Mouse (Mus musculus) heart, embryonic 14.5 days (tissue): ENCODE results near the gene Rcc1l. TPM values are rescaled to one million over a fixed set of nuclear protein-coding genes. Genes with fewer than 3 reads are reported as not detected.

Source experiments
- ATAC-seq: fragments of 200-750 bp; cut with Nextera tagmentation; 2 replicates; pipeline ENCODE4 v1.8.0; 2017; ENCODE audit warnings: low read depth, moderate TSS enrichment; ENCODE audit not compliant: insufficient number of reproducible peaks, insufficient read depth, low FRiP score
- H3K27ac ChIP-seq, 2 experiments: fragments of 200-500 bp in 1 of 2; fragments of 300-500 bp in 1 of 2; sonication (generic) in 1 of 2; replicated peaks in 1 of 2; 2 replicates each; pipeline ENCODE4 v1.5.1; 2012 to 2014; ENCODE audit warnings: low read depth in 2 of 2, low read length in 2 of 2, control low read depth in 1 of 2, mild to moderate bottlenecking in 1 of 2, mixed read lengths in 1 of 2; ENCODE audit not compliant: control insufficient read depth in 1 of 2, insufficient read depth in 1 of 2
- H3K27me3 ChIP-seq: fragments of 300-500 bp; sonication (generic); 2 replicates; pipeline ENCODE4 v1.6.1; 2014; ENCODE audit warnings: mild to moderate bottlenecking, low read length, control low read depth; ENCODE audit not compliant: control insufficient read depth, insufficient read depth
- H3K36me3 ChIP-seq: fragments of 300-500 bp; sonication (generic); 2 replicates; pipeline ENCODE4 v1.6.1; 2014; ENCODE audit warnings: mild to moderate bottlenecking, control low read depth, low read length, mixed read lengths; ENCODE audit not compliant: control insufficient read depth, insufficient read depth
- H3K4me1 ChIP-seq, 2 experiments: fragments of 200-500 bp in 1 of 2; fragments of 300-500 bp in 1 of 2; sonication (generic) in 1 of 2; 2 replicates each; pipeline ENCODE4 v1.6.1; 2012 to 2014; ENCODE audit warnings: low read length in 2 of 2, control low read depth in 1 of 2, mixed read lengths in 1 of 2; ENCODE audit not compliant: control insufficient read depth in 2 of 2, insufficient read depth in 2 of 2
- H3K4me2 ChIP-seq: fragments of 300-500 bp; sonication (generic); 2 replicates; pipeline ENCODE4 v1.6.1; 2014; ENCODE audit warnings: mild to moderate bottlenecking, low read length
- H3K4me3 ChIP-seq, 2 experiments: fragments of 200-500 bp in 1 of 2; fragments of 300-500 bp in 1 of 2; sonication (generic) in 1 of 2; 2 replicates each; pipeline ENCODE4 v1.5.1; 2012 to 2014; ENCODE audit warnings: low read length in 2 of 2, mild to moderate bottlenecking in 2 of 2, control low read depth in 1 of 2, low read depth in 1 of 2, moderate library complexity in 1 of 2; ENCODE audit not compliant: control insufficient read depth in 1 of 2, insufficient read depth in 1 of 2
- H3K9ac ChIP-seq: fragments of 300-500 bp; sonication (generic); 2 replicates; pipeline ENCODE4 v1.6.1; 2014; ENCODE audit warnings: mild to moderate bottlenecking, low read length
- H3K9me3 ChIP-seq: fragments of 300-500 bp; sonication (generic); 2 replicates; pipeline ENCODE4 v1.6.1; 2016; ENCODE audit warnings: low read length, control low read depth; ENCODE audit not compliant: control insufficient read depth
- WGBS: fragments of 180-500 bp; shearing (Covaris S2); extraction: QIAGEN DNeasy Blood & Tissue Kit; methylation state at CpG from one replicate; pipeline ENCODE4 v1.1.7; 2014; 5-methylcytosine and 5-hydroxymethylcytosine counted together
- polyA plus RNA-seq: library from polyadenylated mRNA; unstranded; fragments of >200 nt; fragmentation: Nextera tagmentation; extraction: Ambion mirVana; gene quantifications from 2 replicates; pipeline ENCODE4 v1.2.1, GENCODE M21; 2014

Rcc1l gene
- polyA plus RNA-seq, 1 experiment from 2014 or later, result 18.8 TPM

DNA sequence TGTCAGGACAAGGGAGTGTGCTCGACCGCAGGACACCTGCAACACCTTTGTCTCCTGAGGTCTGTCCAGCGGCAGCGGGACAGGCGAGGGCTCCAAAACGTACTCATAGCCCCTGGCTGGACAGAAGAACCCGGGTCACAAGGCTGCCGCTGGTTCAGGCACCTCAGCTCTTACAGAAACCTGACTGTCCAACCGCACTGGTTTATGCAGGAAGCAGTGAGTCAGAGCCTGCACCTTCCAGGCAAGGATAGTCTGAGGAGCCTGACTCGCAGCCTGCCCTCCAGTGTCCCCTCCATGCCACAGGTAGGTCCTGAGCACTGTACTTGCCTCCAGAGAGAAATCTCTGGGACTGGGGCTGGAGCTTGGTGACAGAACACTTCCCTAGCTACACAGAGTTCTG, 7.3 kb downstream of the Rcc1l start:
- H3K36me3 ChIP-seq, result peaks cover 61% of the 10 kb centered on the region
- no peaks in the 10 kb centered on the region for H3K27me3 ChIP-seq
- H3K4me3 ChIP-seq, result no peak overlapping the region
- peaks cover 0 to 10% of the 10 kb centered on the region in 2 experiments; a peak in 3 of 4 replicates for H3K4me1 ChIP-seq
- H3K27ac ChIP-seq, result no peak overlapping the region
- no peak overlapping the region for H3K9ac ChIP-seq
- ATAC-seq, result no peak
- H3K4me2 ChIP-seq, result no peak overlapping the region
- H3K9me3 ChIP-seq, result no peaks in the 10 kb centered on the region
- 89% methylated on average over 8 of the region's 10 CpGs for WGBS

DNA sequence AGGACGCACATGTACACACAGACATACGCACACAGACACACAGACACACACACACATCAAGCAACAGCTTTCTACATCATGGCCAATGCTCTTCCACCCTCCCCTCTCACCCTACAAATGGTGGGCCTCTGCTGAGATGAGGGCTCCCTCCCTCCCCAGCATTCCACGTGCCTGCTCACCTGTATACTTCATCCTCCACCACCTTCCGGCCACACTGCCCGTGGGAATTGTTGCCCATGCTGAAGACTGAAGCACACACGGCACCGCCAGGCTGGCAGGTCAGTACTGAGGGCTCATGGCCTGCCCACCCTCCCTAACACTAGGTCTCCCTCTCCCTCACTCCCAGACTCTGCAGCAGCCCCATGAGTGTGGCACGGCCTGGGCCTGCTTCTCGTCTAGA, 8.5 kb downstream of the Rcc1l start:
- peaks cover 67% of the 10 kb centered on the region for H3K36me3 ChIP-seq
- H3K4me1 ChIP-seq, result peaks cover 0 to 10% of the 10 kb centered on the region in 2 experiments; a peak in 3 of 4 replicates
- WGBS, result 89% methylated on average over 9 of the region's 9 CpGs

DNA sequence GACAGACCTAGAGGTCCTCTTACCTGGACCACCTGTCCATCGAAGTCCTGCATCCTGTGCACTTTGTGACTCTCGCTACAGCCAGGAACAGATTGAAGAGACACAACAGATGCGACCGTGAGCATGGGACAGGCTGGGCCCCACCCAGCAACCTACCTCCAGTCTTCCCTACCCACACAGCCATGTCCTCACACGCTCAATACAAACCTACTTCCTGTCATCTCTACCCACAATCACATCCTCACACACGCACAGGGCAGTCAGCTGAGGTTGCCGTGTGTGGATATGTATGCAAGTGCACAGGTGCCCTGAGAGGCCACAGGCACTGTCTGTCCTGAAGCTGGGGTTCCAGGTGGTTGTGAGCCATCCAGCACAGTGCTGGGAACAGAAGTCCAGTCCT, 9.9 kb downstream of the Rcc1l start:
- H3K4me1 ChIP-seq, result peaks cover 0 to 10% of the 10 kb centered on the region in 2 experiments; a peak in 3 of 4 replicates
- H3K27ac ChIP-seq, result no peak overlapping the region
- no peaks in the 10 kb centered on the region for H3K9me3 ChIP-seq
- H3K4me3 ChIP-seq, result no peak overlapping the region
- H3K9ac ChIP-seq, result no peak overlapping the region
- WGBS, result 92% methylated on average over 7 of the region's 7 CpGs
- peaks cover 72% of the 10 kb centered on the region for H3K36me3 ChIP-seq
- H3K27me3 ChIP-seq, result no peaks in the 10 kb centered on the region
- no peak overlapping the region for H3K4me2 ChIP-seq
- ATAC-seq, result no peak

More for the DNA sequence above, 8.5 kb downstream of the Rcc1l start:
- Histone ChIP-seq H3K27me3 (no peaks in the 10 kb centered on the region), H3K9me3 (no peaks in the 10 kb centered on the region), H3K27ac (no peak overlapping the region), H3K9ac (no peak overlapping the region), H3K4me3 (no peak overlapping the region), H3K4me2 (no peak overlapping the region)
- no peak for ATAC-seq

DNA sequence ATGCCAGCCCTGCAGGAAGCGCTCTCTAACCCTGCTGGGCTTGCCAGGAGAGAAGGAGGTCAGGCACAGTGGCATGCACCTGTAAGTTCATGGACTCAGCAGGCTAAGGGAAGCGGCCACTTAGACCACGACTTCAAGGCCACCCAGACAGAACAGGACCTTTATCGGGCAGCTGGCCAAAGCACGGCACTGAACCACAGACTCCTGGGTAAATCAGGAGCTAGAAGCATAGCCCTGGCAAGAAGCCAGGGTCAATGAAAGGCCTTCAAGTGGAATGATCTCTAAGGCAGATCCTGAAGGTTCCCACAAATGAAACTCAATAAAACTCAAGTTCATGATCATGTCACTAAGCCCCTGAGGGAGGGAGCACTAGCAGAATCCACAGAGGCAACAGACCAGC, 11.9 kb downstream of the Rcc1l start:
- peaks cover 0 to 10% of the 10 kb centered on the region in 2 experiments; a peak in 3 of 4 replicates for H3K4me1 ChIP-seq
- H3K4me3 ChIP-seq, result no peak overlapping the region
- H3K9me3 ChIP-seq, result no peaks in the 10 kb centered on the region
- WGBS, result 40% methylated on average over 5 of the region's 5 CpGs
- no peaks in the 10 kb centered on the region for H3K27me3 ChIP-seq
- no peak overlapping the region for H3K9ac ChIP-seq
- H3K36me3 ChIP-seq, result peaks cover 71% of the 10 kb centered on the region
- ATAC-seq, result no peak
- peak overlapping the region in 1 of 2 experiments; percentile 41; a peak in 1 of 4 replicates for H3K27ac ChIP-seq
- no peak overlapping the region for H3K4me2 ChIP-seq

DNA sequence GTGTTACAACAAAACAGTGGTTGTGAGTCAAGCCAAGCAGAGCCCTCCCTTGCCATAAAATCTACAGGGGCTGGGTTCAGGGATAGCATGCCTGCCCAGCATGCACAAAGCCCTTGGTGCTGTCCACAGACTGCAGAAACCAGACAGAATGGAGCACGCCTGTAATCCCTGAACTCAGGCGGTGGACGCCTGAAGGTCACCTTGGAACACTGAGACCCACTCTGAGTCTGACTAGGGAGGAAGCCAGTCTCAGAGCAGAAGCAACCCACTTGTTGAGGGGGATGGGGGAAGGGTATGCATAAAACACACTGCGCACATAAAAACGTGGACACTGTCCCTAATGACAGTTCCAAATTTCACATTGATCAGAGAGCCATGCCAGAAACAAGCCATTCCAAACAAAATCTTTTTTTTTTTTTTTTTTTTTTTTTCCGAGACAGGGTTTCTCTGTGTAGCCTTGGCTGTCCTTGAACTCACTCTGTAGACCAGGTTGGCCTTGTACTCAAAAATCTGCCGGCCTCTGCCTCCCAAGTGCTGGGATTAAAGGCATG, 20.6 kb downstream of the Rcc1l start:
- no peak overlapping the region for H3K4me3 ChIP-seq
- H3K36me3 ChIP-seq, result peaks cover 75% of the 10 kb centered on the region
- no peak overlapping the region for H3K9ac ChIP-seq
- no peaks in the 10 kb centered on the region for H3K4me1 ChIP-seq
- ATAC-seq, result no peak
- 0 out of 2 replicates have a peak, but pooled peaks cover 1% of the 10 kb centered on the region for H3K9me3 ChIP-seq
- H3K27me3 ChIP-seq, result no peaks in the 10 kb centered on the region
- no peak overlapping the region for H3K4me2 ChIP-seq
- WGBS, result 67% methylated on average over 6 of the region's 7 CpGs
- H3K27ac ChIP-seq, result no peak overlapping the region

DNA sequence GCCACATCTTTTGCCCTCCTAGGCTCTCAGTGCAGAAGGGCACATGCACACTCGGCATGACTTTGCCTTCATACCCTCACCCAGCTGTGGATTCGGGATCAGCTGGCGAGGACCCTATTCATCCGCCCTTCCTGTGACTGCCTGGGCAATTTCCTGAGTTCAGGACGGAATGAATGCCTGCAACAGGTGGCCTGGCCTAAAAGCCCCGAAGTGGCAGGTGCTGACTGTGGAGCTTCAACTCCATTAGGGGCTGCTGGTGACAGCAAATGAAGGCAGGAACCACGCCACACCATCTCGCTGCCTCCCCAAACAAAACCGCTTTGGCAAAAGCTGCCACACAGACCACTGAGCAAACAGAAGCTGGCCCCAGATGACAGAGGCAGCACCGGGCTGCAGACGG, 24.7 kb downstream of the Rcc1l start:
- WGBS, result 85% methylated on average over 11 of the region's 11 CpGs
- Histone ChIP-seq H3K4me3 (no peak overlapping the region), H3K27ac (no peak overlapping the region), H3K36me3 (peaks cover 74% of the 10 kb centered on the region), H3K4me2 (no peak overlapping the region), H3K27me3 (no peaks in the 10 kb centered on the region), H3K9me3 (0 out of 2 replicates have a peak, but pooled peaks cover 2% of the 10 kb centered on the region), H3K9ac (no peak overlapping the region), H3K4me1 (peaks cover 5 to 6% of the 10 kb centered on the region in 2 experiments)
- no peak for ATAC-seq

DNA sequence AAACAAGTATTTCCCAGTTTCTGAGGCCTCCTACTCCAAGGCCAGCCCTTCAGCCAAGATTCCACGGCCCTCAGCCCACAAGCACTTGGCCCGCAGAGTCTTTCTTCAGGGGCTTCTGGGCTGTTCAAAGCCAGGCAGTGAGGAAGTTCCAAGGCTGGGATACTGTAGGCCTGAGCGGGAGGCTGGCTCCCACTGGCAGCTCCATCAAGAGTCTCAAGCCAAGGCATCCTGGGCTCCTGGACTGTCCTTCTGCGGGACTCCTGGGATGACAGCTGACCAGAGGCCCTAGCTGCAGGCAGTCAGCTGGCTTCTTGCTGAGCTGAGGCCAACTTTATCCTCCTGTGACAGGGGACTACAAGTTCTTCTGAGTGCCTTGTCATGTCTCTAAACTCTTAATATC, 28.4 kb downstream of the Rcc1l start:
- Histone ChIP-seq H3K36me3 (peaks cover 51% of the 10 kb centered on the region), H3K27ac (no peak overlapping the region), H3K4me2 (no peak overlapping the region), H3K27me3 (no peaks in the 10 kb centered on the region), H3K9ac (no peak overlapping the region), H3K9me3 (peaks cover 9% of the 10 kb centered on the region; the same call in 1 of the 2 replicates), H3K4me3 (no peak overlapping the region), H3K4me1 (peaks cover 5 to 6% of the 10 kb centered on the region in 2 experiments)
- ATAC-seq, result no peak
- 92% methylated on average over 4 of the region's 4 CpGs for WGBS
